Mouse (Mus musculus): Measurements from ENCODE around the gene Hmx3.

Hmx3 gene

GRCm38 (mm10) chr7:131555301-131556081 lies 12.8 kb downstream of the Hmx3 start:
- in situ Hi-C loops (cut with MboI, MseI), result loop anchor here (25.0 kb wide), 2 partner anchors 918 to 1207 kb away; no protein-coding TSS in a partner anchor

DNA sequence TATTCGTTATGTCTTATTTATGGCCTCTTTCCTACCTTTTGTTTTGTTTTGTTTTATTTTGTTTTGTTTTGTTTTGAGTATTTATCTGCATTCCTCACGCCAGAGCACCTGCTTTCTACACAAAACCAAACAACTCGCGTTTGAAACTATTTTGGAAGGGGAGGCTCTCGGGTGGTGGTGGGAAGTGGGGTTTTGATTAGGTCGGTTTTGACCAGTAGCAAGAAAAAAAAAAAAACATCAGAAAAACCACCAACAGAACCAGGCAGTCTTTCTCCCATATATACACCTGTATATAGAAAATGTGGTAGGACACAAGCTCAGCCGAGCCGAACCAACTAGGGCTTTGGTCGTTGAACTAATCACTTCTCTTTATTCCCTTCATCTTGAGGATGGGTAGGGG lies 13.4 kb downstream of the Hmx3 start:
- in situ Hi-C loops (cut with MboI, MseI), result loop anchor here (25.0 kb wide), 2 partner anchors 919 to 1206 kb away; no protein-coding TSS in a partner anchor

DNA sequence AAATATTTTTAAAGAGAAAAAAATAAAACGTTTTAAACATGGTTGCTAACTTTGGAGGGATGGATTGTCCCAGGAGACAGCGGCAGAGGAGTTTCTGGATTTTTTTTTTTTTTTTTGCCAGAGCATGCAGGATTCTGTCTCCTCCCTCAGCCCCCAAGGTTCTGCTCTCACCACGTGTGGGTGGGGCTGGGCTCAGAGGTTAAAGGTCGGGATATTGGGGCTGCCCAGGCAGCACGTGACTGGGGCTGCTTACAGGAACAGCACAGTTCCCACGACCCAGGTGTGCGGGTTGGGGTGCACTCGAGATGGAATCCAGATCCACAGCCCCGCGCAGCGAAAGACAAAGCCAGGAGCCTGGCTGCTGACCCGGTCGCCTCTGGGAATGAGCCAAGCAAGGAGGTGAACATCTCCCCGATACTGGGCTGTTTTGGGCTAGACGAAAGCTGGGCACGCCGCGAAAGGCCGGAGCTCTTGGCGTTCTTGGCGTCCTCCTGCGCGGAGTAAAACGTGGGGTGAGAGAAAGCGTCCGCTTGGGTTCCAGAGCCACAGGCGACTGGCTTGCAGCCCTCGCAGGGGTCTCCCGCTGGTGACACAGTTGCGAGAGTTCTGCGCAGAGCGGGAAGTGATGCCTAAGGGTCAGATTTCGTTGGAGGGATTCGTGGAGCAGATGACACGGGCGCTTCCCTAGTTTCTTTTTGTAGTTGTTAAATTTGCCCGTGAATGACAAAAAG lies 14.0 kb downstream of the Hmx3 start:
- in situ Hi-C loops (cut with MboI, MseI), result loop anchor here (25.0 kb wide), 2 partner anchors 919 to 1206 kb away; no protein-coding TSS in a partner anchor

DNA sequence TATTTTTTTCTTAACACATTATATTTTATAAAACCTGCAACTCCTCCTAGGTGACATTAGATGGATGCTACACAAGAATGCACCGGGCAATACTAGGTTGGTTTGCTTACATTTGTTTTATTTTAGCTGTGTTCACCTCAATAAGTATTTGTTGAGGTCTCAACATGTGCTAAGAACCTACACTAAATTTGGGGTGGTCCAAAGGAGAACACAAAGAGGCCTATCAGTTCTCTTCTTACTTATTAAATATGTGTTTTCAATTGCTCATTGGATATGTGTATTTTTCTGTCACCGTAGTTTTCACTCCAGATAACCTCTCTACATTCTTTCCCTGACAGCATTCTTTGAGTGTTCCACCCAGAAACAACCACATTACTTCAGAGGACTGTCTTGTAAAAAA lies 15.1 kb downstream of the Hmx3 start:
- in situ Hi-C loops (cut with MboI, MseI), result loop anchor here (25.0 kb wide), 2 partner anchors 920 to 1205 kb away; no protein-coding TSS in a partner anchor

DNA sequence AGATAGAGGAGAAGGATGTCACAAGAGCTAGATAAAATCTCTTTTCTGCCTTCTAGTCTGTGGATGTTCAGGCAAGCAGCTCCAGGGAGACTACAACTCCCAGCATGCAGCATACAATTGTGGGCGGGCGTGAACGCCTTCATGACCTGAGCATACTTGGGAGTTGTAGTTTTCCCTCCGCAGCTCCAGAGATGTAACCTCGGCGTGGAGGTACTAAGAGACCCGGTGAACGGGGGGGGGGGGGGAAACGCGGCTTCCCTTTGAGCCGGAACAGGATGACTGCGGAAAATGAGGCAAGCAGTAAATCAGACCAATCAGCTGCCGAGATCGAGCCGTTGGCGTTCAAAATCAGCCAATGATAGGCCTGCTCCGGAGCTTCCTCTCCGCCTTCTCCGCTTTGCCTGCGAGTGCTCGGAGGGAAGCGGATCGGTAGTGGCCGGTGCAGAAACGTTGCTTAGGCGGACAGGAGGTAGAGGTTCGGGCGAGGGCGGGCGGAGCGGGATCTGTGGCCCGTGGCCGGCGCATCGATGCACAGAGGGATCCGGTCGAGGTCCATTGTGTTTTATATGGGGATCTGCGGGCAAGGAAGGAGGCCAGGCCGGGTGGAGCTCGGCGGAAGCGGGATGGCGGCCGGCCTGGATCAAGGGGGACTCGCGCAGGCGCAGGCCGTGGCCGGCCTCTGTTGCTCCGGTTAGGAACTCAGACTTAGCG lies 17.5 kb downstream of the Hmx3 start, which contains the start of gene Bub3:
Gene Bub3 (plus strand): TSS at position 237 of the 711 bp plus-strand sequence.
- in situ Hi-C loops (cut with MboI, MseI), result loop anchor here (5.0 to 25.0 kb wide), 4 partner anchors 153 to 1202 kb away; no protein-coding TSS in a partner anchor

DNA sequence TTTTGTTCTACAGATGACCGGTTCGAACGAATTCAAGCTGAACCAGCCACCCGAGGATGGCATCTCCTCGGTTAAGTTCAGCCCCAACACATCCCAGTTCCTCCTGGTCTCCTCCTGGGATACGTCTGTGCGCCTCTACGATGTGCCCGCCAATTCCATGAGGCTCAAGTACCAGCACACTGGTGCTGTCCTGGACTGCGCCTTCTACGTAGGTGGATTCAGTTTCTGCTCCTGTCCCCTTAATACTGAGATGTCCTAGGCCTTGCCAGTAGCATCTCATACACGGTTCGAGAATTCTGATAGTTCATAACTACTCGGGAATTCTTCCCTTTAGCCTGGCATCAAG lies 18.0 kb downstream of the Hmx3 start:
- in situ Hi-C loops (cut with MboI, MseI), result loop anchor here (5.0 to 25.0 kb wide), 4 partner anchors 153 to 1202 kb away; no protein-coding TSS in a partner anchor

DNA sequence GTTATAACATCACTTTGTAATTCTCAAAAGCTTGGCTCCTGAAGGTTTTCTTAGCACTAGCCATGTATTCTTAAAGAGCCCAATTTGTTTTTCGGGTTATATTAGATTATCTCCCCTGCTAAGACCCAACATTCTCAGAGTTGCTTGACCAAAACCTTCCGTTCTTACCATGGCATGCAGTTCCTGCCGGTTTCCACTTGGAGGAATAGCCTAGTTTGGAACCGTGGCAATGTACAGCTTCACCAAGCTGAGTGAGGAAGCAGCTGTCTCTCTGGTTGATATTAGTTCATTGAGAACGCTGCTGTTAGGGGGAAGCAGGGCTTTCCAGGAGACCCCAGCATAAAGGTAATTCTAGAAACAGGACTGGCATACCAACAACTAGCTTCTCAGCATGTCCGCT lies 32.6 kb downstream of the Hmx3 start:
- in situ Hi-C loops (cut with MboI, MseI), result no loop called here

DNA sequence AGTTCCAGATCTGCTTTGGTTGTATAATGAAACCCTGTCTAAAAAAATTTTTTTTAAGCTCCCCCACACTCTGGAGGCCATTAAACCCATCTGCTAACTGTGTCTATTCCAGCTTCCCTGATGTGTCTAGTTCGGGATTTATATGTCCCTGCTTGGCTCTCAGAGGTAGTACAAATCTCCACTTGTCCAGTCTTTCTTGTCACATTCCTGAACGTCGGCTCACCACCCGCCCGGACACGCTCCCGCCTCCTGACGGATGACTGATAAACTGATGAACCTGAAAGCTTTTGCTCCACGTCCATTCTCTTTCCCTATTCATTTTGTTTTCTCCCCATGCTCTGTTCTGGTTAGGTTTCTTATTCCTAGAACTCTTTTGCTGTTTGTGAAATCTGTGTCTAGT lies 39.5 kb downstream of the Hmx3 start:
- in situ Hi-C loops (cut with MboI, MseI), result no loop called here

DNA sequence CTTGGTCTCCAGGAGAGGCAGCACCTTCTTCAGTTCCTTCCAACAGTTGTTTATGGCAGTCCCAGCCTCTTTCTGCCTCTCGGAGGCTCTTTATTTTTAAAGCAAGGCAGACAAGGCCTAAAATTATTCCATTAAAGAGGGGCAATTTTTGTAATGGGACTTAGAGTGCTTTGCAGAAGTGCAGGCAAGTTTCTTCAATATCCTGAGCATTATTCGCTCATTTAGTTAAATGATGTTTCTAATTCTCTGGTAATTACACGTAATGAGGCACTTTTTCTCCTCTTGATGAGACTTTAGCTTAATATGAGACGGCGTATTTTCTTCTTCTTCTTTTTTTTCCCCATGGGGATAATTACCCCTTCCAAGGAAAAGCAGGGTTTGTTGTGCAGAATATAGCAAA lies 42.9 kb downstream of the Hmx3 start:
- in situ Hi-C loops (cut with MboI, MseI), result no loop called here

Measured in regulatory T cell (primary cell).